Mouse (Mus musculus) urinary bladder, postnatal 14 days (tissue): ENCODE measurements around the gene Arid3a.
"Not testable (repeated sequence)": the region's sequence is repeated elsewhere in the genome, so short reads cannot be mapped to it uniquely, and the experiment has no call there.

Experiments used
- DNase-seq: peaks from one replicate; pipeline ENCODE4 v3.0.0; 2021; ENCODE audit warnings: low spot score

The Arid3a gene

GRCm38 (mm10) chr10:79926491-79927323 lies at the start of gene Arid3a:
Gene Arid3a (plus strand): TSS chr10:79927043.
- DNase-seq, result peak; percentile 91

GRCm38 (mm10) chr10:79877174-79877573 lies 49.7 kb upstream of the Arid3a start:
- no peak for DNase-seq

GRCm38 (mm10) chr10:79877757-79878156 lies 49.1 kb upstream of the Arid3a start:
- no peak for DNase-seq

GRCm38 (mm10) chr10:79879527-79879926 lies 47.3 kb upstream of the Arid3a start:
- no peak for DNase-seq

GRCm38 (mm10) chr10:79880721-79881120 lies 46.1 kb upstream of the Arid3a start:
- no peak for DNase-seq

- no peak for DNase-seq
Measured at GRCm38 (mm10) chr10:79881981-79882380, 44.9 kb upstream of the Arid3a start.

GRCm38 (mm10) chr10:79883297-79884084 lies 43.4 kb upstream of the Arid3a start:
- DNase-seq, result peak; percentile 84

GRCm38 (mm10) chr10:79884446-79884845 lies 42.4 kb upstream of the Arid3a start:
- DNase-seq, result no peak

- DNase-seq, result not testable (repeated sequence)
Measured at GRCm38 (mm10) chr10:79884938-79885337, 41.9 kb upstream of the Arid3a start.

GRCm38 (mm10) chr10:79886054-79886453 lies 40.8 kb upstream of the Arid3a start, which contains the start of gene Elane:
Gene Elane (plus strand): TSS chr10:79886247.
- no peak for DNase-seq

- DNase-seq, result no peak
Measured at GRCm38 (mm10) chr10:79886611-79887010, 40.2 kb upstream of the Arid3a start.

GRCm38 (mm10) chr10:79889386-79889785 lies 37.5 kb upstream of the Arid3a start:
- no peak for DNase-seq

- DNase-seq, result no peak
Measured at GRCm38 (mm10) chr10:79890670-79891069, 36.2 kb upstream of the Arid3a start, which contains the start of gene Cfd. Gene Cfd (plus strand): TSS chr10:79890853.

GRCm38 (mm10) chr10:79892451-79893118 lies 34.3 kb upstream of the Arid3a start:
- peak; percentile 76 for DNase-seq

- no peak for DNase-seq
Measured at GRCm38 (mm10) chr10:79896306-79896705, 30.5 kb upstream of the Arid3a start.

GRCm38 (mm10) chr10:79896814-79897213 lies 30.0 kb upstream of the Arid3a start:
- no peak for DNase-seq

GRCm38 (mm10) chr10:79897316-79898245 lies 29.3 kb upstream of the Arid3a start:
- no peak for DNase-seq

- DNase-seq, result no peak
Measured at GRCm38 (mm10) chr10:79900951-79901410, 25.9 kb upstream of the Arid3a start.

- no peak for DNase-seq
Measured at GRCm38 (mm10) chr10:79906712-79907111, 20.1 kb upstream of the Arid3a start.

- DNase-seq, result no peak
Measured at GRCm38 (mm10) chr10:79907415-79907814, 19.4 kb upstream of the Arid3a start.
